Mouse (Mus musculus) spleen, adult 2 months (tissue): Measurements from ENCODE around the gene Gadd45gip1.

ENCODE experiments used
- CTCF ChIP-seq: fragments of 200-500 bp; IDR thresholded peaks from 2 replicates; pipeline ENCODE4 v1.5.1; 2011; ENCODE audit warnings: mild to moderate bottlenecking, inconsistent platforms; ENCODE audit not compliant: insufficient read depth, insufficient read length, insufficient replicate concordance; ENCODE audit errors: extremely low read depth
- POLR2A ChIP-seq: fragments of 200-500 bp; IDR thresholded peaks from 2 replicates; pipeline ENCODE4 v1.6.1; 2011; ENCODE audit warnings: low read depth, low read length, inconsistent platforms

DNA sequence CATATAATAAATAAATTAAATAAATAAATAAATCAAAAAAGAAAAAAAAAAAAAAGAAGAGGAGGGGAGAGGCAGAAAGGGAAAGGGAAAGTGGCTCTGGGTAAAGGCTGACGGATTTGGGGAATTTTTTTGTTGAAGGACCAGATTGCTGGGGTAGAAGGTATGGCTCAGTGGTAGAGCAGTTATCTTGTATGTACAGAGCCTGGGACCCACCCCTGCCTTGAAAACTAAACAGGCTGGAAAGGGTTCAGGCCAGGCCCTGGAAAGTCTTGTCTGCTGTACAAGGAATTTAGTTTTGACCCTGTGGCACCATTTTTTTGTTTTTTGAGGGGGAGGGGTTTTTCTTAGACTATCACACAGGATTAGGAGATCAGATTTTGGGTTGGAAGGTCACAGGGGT, 47.6 kb downstream of the Gadd45gip1 start:
- TF ChIP-seq POLR2A, result no peak
- no peak for TF ChIP-seq CTCF
